Mouse (Mus musculus) lung, adult 2 months (tissue): ENCODE data around the gene Sbno2.

ENCODE experiments used
- CTCF ChIP-seq: fragments of 200-500 bp; IDR thresholded peaks from 2 replicates; pipeline ENCODE4 v1.5.1; 2011; ENCODE audit warnings: mild to moderate bottlenecking, low read length, control low read depth; ENCODE audit not compliant: insufficient read depth
- POLR2A ChIP-seq: fragments of 200-500 bp; IDR thresholded peaks from 2 replicates; pipeline ENCODE4 v1.6.1; 2011; ENCODE audit warnings: low read depth, mild to moderate bottlenecking, control low read depth, low read length, borderline replicate concordance; ENCODE audit errors: extremely low read depth

DNA sequence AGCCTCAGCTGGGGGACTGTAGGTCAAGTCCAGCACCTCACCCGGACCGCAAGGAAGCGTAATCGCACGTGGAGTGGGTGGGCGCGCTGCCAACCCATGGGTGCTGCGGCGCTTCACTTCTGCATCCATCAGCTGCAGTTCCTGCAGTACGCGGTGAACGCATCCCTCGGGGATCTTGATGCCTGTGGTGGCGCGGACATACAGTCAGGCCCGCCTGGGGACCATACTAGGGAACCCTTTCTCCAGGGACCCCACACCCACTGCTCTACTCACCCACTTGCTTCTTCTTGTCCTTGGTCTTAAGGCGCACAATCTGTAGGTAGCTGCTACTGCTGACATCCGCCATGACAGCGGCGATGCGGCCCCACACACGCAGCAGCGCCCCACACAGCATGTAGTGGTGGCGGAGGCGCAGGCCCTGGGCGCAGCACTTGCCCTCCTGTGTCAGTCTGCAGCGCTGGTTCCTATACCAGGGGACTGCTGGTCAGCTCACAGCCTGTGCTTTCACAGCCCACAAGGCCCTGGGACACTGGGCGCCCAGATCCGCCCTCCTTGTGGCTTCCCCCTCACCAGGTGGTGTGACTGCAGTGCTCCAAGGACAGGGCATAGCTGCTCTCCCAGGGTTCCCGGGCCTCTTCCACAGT lies 47.6 kb downstream of the Sbno2 start:
- TF ChIP-seq CTCF (no peak), POLR2A (peak; percentile 43; the same call in 1 of the 2 replicates)
